Mouse (Mus musculus) CD4-positive, CD25-positive, alpha-beta regulatory T cell, adult 2 months (primary cell): ENCODE results near the gene Ltbr.
A peak's percentile ranks its signal among the peaks of the same experiment; 100 is the strongest.

Experiments used
- DNase-seq: peaks from one replicate; pipeline ENCODE4 v3.0.0-alpha.2; 2012; ENCODE audit warnings: low read depth, low spot score

Gene Ltbr

GRCm38 (mm10) chr6:125345625-125346024 is 31.9 kb upstream of the Ltbr start:
- no peak for DNase-seq

DNA sequence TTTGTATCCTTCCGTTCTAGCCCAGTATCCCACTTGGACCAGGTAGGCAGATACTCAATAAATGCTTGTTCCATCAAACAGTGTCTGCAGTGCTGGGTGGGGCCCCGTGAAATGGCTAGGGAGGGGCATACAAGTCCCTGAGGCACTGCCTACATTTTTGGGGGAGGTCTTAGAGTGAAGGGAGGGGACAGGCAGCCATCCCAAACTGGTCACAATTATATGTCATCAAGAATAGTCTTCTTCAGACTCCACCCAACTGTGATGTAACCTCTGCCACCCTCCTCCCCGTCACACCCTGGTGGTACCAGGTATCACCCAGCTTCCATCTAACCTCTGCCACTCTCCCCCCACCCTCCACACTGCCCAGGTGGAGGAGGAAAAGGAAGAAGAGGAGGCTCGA is 31.2 kb upstream of the Ltbr start:
- DNase-seq = no peak

GRCm38 (mm10) chr6:125344084-125344483 is 30.4 kb upstream of the Ltbr start:
- DNase-seq = no peak

- no peak for DNase-seq
Observed at GRCm38 (mm10) chr6:125342198-125342597, 28.5 kb upstream of the Ltbr start.

- no peak for DNase-seq
Observed at GRCm38 (mm10) chr6:125340244-125340643, 26.6 kb upstream of the Ltbr start.

GRCm38 (mm10) chr6:125338791-125339660 is 25.3 kb upstream of the Ltbr start:
- peak; percentile 48 for DNase-seq

DNA sequence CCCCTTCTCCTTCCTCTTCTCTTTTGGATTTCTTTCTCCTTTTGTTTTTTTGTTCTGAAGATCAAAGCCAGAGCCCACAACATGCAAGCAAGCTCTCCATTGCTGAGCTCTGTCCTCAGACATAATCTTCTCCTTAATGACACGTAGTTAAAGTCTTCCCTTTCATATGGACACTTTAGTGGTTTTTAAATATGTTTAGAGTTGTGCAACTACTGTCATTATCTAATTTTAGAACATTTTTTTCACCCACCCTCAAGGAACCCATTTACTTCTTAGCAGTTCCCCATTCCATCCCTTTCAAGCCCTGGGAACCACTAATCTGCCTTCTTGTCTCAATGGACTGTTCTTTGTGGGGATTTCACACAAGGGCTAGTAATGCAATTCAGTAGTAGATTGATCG is 20.7 kb upstream of the Ltbr start:
- DNase-seq = no peak

GRCm38 (mm10) chr6:125333112-125333899 is 19.6 kb upstream of the Ltbr start:
- DNase-seq = no peak

GRCm38 (mm10) chr6:125330626-125331326 is 17.1 kb upstream of the Ltbr start:
- peak; percentile 49 for DNase-seq

GRCm38 (mm10) chr6:125328243-125328642 is 14.6 kb upstream of the Ltbr start:
- peak; percentile 77 for DNase-seq

DNA sequence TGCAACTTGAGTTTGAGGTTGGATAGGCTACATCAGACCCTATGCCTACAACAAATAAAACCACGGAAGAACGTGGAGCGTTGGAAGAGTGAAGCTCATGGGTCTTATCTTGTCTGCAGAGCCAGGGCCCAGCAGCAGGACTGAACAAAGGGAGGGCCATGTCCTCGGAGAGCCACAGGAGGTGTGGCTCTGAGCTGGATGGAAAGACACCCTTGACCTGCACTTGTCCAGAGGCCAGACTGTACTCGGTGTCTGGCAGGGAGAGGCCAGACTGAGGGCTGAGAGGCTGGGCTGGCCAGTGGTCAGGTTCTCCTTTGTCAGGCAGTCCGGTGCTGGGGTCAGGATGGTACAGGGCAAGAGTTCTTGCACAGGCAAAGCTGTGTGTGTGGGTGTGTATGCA is 11.7 kb upstream of the Ltbr start:
- DNase-seq = no peak

GRCm38 (mm10) chr6:125323547-125323946 is 9.9 kb upstream of the Ltbr start:
- DNase-seq = no peak

DNA sequence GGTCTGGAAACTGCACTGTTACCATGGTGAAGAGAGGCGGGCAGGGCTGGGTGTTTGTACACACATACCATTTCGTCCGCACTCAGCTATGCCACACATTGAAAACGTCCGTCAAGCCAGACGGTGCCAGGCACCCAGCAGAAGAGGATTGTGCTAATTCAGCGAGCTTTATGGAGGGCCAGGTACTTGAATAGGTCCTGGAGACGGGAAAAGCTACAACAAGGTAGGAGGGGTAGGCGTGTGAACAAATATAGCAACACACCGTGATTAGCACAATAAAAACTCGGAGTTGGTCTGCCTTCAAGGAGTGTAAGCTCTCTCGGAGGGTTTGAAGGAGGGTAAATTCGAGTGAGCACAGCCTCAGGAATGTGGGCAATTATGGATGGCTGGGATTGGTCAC is 9.1 kb upstream of the Ltbr start:
- DNase-seq = no peak

GRCm38 (mm10) chr6:125321114-125321855 is 7.6 kb upstream of the Ltbr start:
- no peak for DNase-seq

DNA sequence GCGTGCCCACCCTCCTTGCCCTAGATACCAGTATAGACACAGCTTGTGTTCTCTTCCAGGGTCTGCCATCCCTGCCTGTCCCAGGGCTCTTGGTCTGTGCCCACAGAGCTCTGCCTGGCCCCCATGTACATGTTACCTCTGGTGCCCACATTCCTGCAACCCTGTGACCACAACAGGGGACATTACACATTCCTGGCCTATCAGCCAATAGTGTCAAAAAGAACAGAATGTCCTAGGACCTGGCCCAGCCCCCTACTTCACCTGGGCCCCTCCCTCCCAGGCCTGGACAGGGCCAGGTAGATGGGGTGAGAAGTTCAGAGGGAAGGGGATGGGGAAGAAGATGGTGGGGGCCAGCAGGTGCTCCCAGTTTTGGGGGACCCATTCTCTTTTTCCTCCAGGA is 6.6 kb upstream of the Ltbr start, which contains the start of gene Scnn1a:
TSS of gene Scnn1a (plus strand) at position 337 of the 400 bp plus-strand sequence.
- DNase-seq = no peak

DNA sequence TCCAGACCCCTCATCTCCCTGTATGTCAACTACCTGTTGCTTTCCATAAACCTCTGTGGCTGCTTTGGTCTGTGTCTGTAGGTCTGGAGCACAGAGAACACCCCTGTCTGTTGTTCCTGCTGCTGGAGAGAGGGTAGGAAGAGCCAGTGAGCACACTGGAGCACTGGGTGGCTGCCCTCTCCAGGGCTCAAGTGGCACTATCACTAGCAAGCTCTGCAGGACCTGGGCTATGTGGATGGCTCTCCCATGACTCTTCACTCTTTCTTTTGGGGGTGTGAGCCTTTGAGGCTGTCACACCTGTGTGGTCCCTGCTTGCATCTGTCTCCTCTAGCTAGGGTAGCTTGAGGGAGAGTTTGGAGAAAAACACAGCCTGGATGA is 6.2 kb upstream of the Ltbr start:
- DNase-seq = no peak

DNA sequence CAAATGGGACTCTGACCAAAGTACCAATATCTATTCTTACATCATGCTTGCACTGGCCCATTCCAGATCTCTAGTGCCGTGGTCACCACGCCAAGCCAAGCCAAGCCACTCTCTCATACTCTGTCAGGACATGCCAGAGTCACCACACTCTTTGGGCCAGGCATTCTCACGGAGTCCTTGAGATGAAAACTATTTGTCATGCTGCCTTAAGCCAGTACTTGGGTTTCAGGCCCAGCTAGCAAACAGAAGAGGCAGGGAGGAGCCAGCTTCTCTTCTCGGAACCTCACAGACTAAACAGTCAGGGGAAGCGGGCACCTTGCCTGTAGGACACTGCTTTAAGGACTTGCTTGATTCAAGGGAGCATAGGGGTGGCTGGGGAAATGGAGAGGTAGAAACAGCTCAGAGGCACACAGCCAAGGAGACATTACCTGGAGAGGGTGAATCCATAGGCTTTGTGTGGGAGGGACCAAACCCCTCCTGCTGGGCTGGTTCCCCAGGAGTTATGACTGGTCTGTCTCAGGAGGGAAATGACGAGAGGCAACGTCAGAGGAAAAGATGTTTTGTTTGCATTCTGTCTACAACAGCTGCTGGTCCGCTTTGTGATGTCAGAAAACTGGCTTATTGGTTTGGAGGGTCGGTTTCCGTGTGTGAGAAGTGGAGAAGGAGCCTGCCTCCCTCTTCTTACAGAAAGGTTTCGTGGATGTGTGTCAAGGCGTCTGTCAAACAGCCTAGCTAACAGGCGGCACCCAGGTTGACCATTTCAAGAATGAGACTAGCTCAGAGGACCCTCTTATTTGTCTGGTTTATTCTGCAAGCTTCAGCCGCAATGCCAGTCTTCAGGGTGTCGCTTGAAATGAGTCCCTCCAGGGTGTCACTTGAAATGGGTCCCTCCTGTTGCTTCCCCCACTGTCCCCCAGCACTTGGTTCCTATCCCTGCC is 5.6 kb upstream of the Ltbr start:
- DNase-seq = no peak

DNA sequence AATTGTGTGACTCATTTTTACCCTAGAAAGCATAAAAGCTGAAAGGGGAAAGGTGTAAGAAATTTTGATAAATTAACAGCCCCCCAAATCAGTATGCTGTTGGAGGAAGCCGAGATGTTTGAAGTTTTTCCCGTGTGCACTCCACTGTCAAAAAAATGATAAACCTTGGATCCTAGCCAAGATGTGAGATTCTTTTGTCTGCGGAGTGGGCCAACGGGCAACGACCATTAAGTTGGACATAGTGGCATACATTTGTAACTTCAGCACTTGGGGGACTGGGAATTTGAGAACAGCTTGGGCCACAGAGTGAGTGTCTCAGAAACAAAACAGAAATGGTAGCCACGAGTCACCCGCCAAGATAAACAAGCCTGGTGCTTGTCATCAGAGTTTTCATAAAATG is 3.4 kb upstream of the Ltbr start:
- DNase-seq = no peak

- no peak for DNase-seq
Observed at GRCm38 (mm10) chr6:125314746-125315145, 1.1 kb upstream of the Ltbr start.

- DNase-seq = no peak
Observed at GRCm38 (mm10) chr6:125314231-125314563, 512 bp upstream of the Ltbr start.
